Mouse (Mus musculus): ENCODE measurements around the gene Nmrk2.

- TF ChIP-seq CTCF (IDR thresholded peaks at IDR 0.05; ENCODE audit: control insufficient read depth, insufficient read depth, low read length) (no peak), POLR2A (IDR thresholded peaks at IDR 0.05; ENCODE audit: borderline replicate concordance, control insufficient read depth, low read depth, low read length) (no peak)
These were observed 40.1 kb downstream of the Nmrk2 start for GRCm38 (mm10) chr10:81161602-81162317.

All from bone marrow, adult 2 months (tissue).